Mouse (Mus musculus): ENCODE measurements around the gene Ift57.

Gene Ift57

DNA sequence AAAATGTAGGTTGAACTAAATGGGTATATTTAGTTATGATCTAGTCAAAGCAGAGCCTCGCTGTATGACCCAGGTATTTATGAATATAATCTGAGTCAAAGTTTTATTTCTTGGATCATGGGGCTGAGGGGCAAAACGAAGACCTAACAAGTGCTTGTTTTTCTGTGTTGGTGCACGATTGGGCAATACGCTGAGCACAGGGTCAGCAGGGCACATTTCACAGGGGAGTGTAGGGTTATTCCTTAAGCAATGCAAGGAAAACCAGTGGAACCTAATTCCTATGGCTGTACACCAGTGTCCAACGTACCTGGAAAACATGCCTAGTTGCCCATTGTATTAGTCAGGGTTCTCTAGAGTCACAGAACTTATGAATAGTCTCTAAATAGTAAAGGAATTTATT is 88.7 kb downstream of the Ift57 start:
- in situ Hi-C loops (cut with MboI, MseI): loop anchor here (10.0 to 25.0 kb wide), 2 partner anchors 187 to 1000 kb away; no protein-coding TSS in a partner anchor

DNA sequence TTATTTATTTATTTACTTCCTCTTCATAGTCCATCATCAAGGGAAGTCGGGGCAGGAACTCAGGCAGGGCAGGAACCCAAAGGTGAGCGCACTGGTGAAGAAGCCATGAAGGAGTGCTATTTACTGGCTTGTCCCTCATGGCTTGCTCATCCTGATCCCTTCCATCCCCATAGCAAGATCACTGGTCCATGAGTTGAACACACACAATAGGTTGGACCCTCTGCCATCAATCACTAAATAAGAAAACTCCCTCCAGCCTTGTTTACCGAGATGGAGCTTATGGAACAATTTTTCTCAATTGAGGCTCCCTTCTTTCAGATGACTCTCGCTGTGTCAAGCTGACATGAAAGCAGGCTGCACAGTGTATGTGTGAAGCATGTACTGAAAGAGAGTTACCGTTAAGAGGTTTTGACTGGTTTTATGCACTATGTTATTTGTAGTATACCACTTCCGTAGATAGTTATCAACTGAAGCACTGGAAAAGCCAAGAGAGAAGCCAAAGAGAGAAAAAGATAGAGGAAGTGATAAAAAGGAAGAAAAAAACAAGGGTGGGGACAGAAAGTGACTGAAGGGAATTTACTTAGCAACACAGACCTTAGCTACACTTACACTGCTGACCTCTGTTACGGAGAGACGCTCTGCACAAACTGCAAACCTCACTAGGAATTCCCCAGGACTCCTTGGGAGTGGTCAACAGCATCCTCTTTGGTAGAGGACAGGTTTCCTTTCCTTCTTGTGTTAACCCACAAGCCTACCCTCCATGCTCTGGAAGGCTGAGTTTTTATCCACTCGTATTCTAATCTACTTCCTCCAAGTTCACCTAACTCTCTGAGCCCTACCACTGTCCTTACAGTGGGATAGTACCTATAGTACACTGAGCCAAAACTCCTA is 91.8 kb downstream of the Ift57 start:
- in situ Hi-C loops (cut with MboI, MseI): loop anchor here in 1 of 2 experiments (25.0 kb wide), 1 partner anchor 1004 kb away; no protein-coding TSS in a partner anchor

DNA sequence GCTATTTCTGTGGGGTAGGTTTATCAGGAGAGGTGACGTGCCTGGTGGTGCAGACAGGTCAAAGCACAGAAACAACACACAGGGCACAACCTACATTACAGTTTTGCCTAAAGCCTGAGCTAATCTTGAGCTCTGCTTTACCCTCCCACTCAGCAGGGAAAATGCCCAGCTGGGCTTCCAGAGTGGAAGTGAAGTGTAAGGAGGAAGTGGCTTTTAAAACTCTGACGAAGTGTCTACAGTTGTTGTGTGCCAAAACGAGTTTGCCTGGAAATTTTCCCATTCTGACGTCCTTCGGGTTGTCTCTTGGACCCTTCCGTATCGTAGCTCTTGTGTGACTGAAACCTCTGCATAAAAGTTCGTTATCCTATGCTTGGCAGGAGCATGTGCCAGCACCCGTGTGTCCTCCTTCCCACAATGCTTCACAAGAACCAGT is 93.4 kb downstream of the Ift57 start:
- in situ Hi-C loops (cut with MboI, MseI): loop anchor here in 1 of 2 experiments (25.0 kb wide), 1 partner anchor 1005 kb away; no protein-coding TSS in a partner anchor

DNA sequence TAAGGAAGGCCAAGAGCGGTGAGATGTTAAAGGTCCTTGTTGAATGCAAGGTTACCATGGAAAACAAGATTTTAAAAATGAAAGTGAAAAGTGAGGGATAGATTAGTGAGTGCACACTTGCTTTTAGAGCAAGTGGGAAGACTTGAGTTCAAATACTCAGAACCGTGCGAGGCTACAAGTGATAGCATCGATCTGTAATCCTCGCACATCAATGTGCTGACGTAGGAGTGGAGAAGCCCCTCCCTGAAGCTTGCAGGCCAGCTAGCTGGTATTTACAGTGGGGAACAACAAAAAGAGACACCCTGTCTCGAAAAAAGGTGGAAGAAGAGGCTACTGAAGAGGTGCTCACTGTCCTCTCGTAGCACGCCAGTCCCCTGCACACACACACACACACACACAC is 94.6 kb downstream of the Ift57 start:
- in situ Hi-C loops (cut with MboI, MseI): loop anchor here in 1 of 2 experiments (25.0 kb wide), 1 partner anchor 1006 kb away; no protein-coding TSS in a partner anchor

DNA sequence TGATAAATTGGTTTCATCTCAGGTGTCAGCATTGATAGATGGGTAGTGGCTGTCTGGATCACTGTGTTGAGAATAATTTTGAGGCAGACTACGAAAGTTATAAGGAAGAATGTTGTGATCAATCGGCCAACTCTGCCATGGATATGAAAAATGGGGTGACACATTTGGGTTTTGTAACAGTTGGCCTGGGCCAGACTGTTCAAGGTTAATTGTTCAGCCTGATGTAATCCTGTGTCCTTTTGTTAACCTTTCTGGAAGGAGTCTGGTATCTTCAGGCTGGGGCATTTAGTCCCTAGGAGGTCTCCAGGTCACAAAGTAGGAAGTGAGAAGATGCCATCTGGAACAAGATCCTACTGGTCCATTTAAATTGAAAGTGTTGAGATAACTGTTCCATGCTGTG is 97.2 kb downstream of the Ift57 start:
- in situ Hi-C loops (cut with MboI, MseI): loop anchor here in 1 of 2 experiments (25.0 kb wide), 1 partner anchor 1009 kb away; no protein-coding TSS in a partner anchor

DNA sequence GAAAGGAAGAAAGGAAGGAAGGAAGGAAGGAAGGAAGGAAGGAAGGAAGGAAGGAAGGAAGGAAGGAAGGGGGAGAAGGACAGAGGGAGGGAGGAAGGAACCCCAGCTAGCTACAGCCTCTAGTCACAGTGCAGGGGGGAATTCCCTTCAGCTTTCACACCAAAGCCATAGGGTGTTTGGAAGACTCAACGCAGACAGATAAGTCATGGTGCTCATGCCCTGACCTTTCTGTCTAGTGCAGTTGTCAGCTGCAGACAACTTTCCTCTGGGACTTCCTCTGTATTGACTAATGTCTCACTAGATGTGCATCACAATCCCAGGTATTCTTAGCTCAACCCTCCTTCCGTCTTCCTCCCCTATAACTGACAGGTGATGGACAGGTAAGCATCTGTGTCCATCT is 97.9 kb downstream of the Ift57 start:
- in situ Hi-C loops (cut with MboI, MseI): loop anchor here in 1 of 2 experiments (25.0 kb wide), 1 partner anchor 1010 kb away; no protein-coding TSS in a partner anchor

DNA sequence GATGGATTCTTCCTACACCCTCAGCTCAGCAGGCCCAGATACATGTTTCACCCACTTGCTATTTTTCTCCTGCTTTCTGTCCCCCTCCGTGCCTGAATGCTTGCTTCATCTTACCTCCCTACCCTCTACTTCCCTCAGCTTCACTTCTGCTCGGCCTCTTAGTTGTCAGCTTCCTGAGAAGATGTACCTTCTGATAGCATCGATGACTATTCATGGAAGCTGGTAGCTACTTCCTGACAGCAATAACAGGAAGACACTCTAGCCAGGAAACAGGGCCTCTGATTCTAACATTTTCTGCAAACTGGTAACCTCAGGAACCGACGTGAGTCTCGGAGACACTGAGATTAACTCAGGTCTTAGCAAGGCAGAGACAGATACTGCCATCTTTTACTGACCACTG is 99.8 kb downstream of the Ift57 start:
- in situ Hi-C loops (cut with MboI, MseI): loop anchor here in 1 of 2 experiments (25.0 kb wide), 1 partner anchor 1011 kb away; no protein-coding TSS in a partner anchor

DNA sequence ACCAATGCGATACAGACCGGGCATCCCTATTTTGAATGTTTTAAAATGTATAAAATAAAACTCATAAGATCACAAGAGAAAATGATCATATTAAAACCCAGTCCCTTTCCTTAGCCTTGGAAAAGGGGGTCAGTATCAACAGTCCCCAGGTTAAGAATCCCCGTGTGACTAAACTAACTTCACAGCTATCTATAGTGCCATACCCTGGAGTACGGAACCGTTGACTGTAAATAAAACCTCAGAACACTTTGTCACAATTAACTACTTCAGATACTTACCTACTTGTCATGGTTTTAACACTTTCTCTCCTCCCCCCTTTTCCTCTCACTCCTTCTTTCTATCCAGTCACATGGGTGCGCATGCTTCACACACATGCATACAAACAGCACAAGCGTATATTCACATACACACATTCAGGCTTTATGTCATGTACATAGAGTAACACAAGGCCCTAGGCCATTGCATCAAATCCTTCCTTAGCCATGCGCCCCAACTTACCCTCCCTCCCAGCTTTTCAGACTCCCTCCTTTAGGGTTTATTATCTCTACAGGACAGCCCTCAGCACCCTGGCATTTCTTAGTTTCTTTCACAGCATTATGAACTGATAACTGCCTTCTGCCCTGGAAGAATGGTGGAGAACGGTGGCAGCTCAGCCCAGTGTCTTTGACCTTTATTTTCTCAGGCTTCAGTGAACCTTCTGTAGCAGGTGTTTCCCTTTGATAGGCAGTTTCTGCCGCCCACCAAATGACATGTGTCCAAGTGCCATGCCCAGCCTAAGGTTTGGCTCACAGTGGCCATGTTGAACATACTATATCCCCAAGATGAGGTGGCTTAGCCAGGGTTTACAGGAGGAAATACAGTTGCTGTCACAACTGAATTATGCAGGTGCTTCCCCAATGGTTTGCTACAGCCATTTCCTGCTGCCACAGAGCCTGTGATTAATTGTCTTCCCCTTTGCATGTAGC is 100.8 kb downstream of the Ift57 start, which contains the start of gene Cd47:
Cd47 (plus strand) TSS at position 937 of the 965 bp plus-strand sequence.
- in situ Hi-C loops (cut with MboI, MseI): loop anchor here (5.0 to 25.0 kb wide), 3 partner anchors 33 to 1013 kb away; no protein-coding TSS in a partner anchor

DNA sequence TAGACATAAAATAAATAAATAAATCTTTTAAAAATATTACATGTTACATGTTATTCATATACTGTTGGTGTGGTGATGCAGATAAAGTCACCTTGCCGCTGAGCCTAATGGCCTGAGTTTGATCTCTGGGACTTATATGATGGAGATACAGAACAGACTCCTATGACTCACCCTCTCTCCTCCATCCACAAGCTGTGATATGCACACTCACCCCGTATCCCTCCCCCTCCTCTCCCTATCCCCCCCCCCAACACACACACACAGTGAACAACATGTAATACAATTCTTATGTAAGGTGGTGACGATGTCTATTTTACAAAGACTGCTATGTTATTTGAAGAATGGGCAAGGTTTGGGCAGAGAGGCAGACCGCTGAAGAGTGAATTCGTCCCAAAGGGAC is 102.0 kb downstream of the Ift57 start:
- in situ Hi-C loops (cut with MboI, MseI): loop anchor here (5.0 to 10.0 kb wide), 2 partner anchors 34 to 54 kb away; no protein-coding TSS in a partner anchor

DNA sequence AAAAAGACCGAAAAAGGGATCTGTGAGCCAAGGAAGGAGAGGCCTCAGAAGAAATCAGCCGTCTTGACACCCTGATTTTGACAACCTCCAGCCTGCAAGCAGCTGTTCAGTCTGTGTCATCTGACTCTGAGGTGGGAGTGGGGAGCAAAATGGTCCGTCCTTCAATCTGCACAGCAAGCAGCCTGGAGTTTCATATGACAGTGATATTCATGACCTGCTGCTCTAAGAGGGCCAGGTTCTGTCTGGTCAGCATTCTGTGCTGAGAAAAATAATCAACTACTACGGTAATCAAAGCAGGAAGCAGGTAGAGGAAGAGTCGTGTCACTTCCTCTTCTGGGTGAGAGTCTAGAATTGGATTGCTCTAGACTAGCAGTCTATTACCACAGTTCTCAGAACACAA is 102.4 kb downstream of the Ift57 start:
- in situ Hi-C loops (cut with MboI, MseI): loop anchor here (5.0 to 10.0 kb wide), 2 partner anchors 34 to 53 kb away; no protein-coding TSS in a partner anchor

DNA sequence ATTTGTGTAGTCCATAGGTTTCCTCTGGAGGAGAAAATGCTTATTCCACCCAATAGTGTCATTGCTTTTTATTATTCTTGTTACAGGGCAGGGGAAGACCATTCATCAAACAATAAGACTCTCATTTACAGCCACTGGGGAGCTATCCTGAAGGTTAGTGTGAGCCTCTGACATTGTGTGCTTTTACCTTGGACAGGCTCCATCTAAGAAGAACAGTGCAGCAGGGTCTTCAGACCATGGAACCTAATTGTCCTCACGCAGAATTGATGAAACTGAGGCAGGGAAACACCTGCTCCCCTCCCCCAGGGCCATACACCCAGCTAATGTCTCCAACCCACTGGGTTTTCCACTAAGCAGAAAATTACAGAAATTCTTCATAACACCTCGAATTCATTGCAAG is 104.0 kb downstream of the Ift57 start:
- in situ Hi-C loops (cut with MboI, MseI): loop anchor here (5.0 to 10.0 kb wide), 2 partner anchors 36 to 52 kb away; no protein-coding TSS in a partner anchor

DNA sequence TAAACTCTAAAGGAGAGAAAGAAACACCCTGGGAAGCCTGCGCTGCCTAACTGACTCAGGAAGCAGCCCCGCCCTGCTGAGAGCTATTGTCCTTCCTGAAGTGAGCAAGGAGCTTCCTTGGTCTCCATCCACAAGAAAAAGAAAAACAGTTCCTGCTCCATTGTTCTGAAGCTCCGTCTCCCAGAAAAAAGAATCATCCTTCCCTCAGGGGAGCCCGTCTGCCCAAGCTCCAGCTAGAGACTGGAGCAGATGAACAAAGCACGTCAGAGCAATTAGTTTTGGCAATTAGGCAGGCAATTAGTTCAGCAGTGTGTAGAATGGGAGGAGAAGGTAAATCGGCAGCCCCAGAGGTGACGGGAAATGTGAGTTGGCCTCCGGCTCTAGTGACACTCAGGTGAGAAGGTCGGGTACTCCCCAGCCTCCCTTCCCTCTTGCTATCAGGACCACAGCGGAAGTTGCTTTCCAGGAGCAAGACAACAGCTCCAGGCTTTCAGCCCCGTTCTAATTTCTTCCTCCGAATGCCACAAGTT is 105.0 kb downstream of the Ift57 start:
- in situ Hi-C loops (cut with MboI, MseI): loop anchor here (5.0 to 10.0 kb wide), 2 partner anchors 37 to 51 kb away; no protein-coding TSS in a partner anchor

DNA sequence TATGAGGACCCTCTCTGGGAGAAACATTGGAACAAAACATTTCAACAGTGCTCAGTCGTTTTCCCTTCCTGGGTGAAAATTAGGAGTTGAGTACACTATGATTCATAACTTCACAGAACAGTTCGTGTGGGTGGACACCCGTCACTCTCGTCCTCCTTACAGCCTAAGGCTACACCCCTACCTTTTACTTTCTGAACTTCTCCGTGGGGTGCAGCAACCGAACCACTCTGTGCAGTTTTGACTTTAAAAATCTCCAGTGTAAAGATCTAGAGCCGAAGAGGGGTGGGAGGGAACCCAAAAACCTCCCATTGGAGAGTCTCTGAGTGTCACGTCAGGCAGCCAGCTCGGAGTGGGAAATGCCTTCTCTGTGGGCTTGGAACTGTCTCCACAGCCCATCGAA is 107.9 kb downstream of the Ift57 start:
- in situ Hi-C loops (cut with MboI, MseI): loop anchor here (5.0 to 10.0 kb wide), 2 partner anchors 40 to 48 kb away; no protein-coding TSS in a partner anchor

DNA sequence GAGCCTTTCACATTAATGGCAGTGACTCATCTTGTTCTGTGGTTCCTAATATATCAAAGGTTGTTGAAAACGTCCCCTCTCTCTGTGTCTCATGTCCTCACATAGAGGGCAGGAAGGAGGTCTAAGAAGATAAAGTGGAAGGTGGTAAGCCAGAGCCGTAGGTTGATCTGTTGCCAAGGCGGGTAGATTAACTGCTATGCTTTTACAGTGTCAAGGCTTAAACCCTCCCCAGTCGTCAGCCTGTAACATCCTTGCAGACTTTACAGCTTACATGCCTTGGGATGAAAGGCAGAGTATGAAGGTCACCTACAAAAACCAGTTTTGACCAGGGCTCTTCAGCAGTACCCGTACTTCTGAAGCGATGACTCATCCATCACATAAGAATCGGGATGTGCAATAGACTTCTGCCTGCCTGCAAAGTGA is 108.4 kb downstream of the Ift57 start:
- in situ Hi-C loops (cut with MboI, MseI): loop anchor here (5.0 to 10.0 kb wide), 2 partner anchors 40 to 47 kb away; no protein-coding TSS in a partner anchor

DNA sequence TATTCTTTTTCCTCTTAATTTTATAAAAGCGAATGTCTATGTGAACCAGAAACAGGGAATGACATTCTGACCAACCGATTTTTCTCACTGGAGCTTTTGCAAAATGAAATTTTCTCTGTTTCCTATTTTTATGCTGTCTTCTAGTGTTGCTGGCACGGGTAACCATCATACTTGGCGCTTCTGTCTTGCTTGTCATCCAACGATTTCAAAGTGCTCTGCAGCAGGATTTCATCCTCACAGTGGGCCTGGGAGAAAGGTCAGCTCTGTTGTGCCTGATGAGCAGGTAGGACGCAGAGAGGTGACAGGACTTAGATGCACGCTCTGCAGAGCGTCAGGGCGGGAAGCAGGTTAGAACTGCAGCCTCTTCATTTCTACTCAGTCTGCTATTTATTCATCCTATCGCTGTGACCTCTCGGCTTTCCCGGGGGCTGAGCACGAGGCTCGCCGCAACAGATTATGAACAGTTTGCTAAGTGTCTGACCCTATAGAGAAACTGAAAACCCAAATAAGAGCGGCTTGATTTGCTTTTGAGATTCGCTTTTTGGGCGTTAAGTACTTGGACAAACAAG is 108.9 kb downstream of the Ift57 start:
- in situ Hi-C loops (cut with MboI, MseI): loop anchor here (5.0 to 10.0 kb wide), 2 partner anchors 39 to 47 kb away; no protein-coding TSS in a partner anchor

DNA sequence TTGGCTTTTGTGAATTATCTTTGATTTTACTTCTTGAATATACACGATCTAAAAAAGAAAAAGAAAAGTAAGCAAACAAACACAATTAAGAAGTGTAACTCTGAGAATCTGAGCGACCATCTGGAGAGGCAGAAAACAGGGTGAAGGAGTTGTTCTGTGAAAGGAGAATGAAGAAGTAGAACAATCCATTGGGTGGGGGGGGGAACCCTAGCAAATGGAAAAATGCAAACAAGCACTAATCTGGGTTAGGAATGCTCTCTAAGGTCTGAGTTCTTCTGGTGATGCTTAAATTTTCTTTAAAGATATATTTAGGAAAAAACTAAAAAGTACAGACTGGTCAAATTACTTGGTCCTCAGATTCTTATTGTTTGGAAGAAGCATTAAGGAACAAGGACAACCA is 112.9 kb downstream of the Ift57 start:
- in situ Hi-C loops (cut with MboI, MseI): loop anchor here in 1 of 2 experiments (5.0 kb wide), 1 partner anchor 40 kb away; no protein-coding TSS in a partner anchor

DNA sequence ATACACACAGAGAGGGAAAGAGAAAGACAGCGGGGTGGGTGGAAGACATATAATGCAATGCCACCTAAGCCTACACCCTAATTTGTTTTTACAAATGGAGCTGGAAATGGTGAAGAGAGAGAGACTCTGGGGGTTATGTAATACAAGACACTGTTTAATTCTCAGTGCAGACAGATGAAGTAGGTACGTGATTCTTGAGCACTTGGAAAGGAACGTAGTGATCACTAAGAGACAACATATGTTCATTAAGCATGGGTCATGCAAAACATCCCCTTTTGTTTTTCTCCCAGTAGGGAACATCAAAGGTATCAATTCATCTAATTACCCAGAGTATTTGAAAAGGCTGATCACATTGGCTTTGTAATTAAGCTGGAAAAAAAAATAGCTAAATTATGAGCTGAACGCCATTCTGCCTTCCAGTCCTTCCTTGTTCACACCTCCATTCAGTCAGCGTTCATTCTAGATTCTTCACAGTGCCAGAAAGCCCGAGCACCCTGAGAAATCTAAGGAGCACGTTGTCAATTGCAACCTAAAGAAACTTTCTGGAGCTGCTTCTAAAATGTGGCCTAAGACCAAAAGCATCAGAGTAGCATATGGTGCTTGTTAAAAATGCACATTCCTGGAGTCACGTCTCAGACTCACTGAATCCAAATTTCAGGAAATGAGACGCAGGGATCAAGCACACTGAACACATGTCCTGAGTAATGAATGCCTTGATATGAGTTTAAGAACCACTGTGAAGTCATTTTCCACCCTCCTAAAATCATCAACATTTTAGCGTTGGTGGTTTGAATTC is 114.0 kb downstream of the Ift57 start:
- in situ Hi-C loops (cut with MboI, MseI): loop anchor here in 1 of 2 experiments (5.0 kb wide), 1 partner anchor 41 kb away; no protein-coding TSS in a partner anchor

DNA sequence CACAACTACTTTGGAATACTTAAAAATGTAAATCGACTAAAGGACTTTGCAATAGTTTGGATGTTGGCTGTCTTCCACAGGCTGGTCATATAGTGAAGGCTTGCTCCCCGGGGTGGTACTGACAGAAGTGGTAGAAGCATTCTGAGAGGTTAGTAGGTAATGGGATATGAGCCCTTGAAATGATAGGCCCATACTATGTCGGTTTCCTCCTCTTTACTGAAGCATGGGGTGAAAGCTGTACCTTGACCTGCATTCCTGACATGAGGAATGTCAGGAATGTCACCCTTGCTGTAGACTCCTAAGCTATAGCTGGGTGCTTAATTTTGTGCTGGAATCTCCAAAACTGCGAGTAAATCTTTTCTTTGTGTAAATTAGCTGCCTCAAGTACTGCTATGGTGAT is 115.4 kb downstream of the Ift57 start:
- in situ Hi-C loops (cut with MboI, MseI): loop anchor here in 1 of 2 experiments (5.0 kb wide), 1 partner anchor 42 kb away; no protein-coding TSS in a partner anchor
